Mouse (Mus musculus) kidney, postnatal 14 days (tissue): Measurements from ENCODE around the gene Klrb1c.
"Not testable (repeated sequence)": the region's sequence is repeated elsewhere in the genome, so short reads cannot be mapped to it uniquely, and the experiment has no call there.

ENCODE experiments used
- DNase-seq: peaks from one replicate; pipeline ENCODE4 v3.0.0; 2022; ENCODE audit warnings: mixed read lengths

Klrb1c gene

GRCm38 (mm10) chr6:128789115-128789514 lies at the start of gene Klrb1c:
Klrb1c (minus strand) TSS chr6:128789215.
- DNase-seq: no peak

- DNase-seq: no peak
These were observed 48.7 kb upstream of the Klrb1c start for GRCm38 (mm10) chr6:128837454-128838341.

- DNase-seq: no peak
These were observed 47.9 kb upstream of the Klrb1c start for GRCm38 (mm10) chr6:128836955-128837334.

GRCm38 (mm10) chr6:128836191-128836954 lies 47.4 kb upstream of the Klrb1c start:
- DNase-seq: no peak

- DNase-seq: no peak
These were observed 46.6 kb upstream of the Klrb1c start for GRCm38 (mm10) chr6:128835571-128835970.

GRCm38 (mm10) chr6:128833046-128833445 lies 44.0 kb upstream of the Klrb1c start:
- no peak for DNase-seq

- DNase-seq: no peak
These were observed 40.8 kb upstream of the Klrb1c start for GRCm38 (mm10) chr6:128829837-128830236.

- DNase-seq: no peak
These were observed 37.8 kb upstream of the Klrb1c start for GRCm38 (mm10) chr6:128826781-128827180.

- DNase-seq: no peak
These were observed 37.1 kb upstream of the Klrb1c start, which contains the start of the genes Gm44511 and Klrb1b for GRCm38 (mm10) chr6:128826132-128826531. Gm44511 (minus strand) TSS chr6:128826315. Klrb1b (minus strand) TSS chr6:128826331.

GRCm38 (mm10) chr6:128818083-128818802 lies 29.2 kb upstream of the Klrb1c start:
- DNase-seq: no peak

GRCm38 (mm10) chr6:128808532-128808931 lies 19.5 kb upstream of the Klrb1c start:
- peak; percentile 52 for DNase-seq

GRCm38 (mm10) chr6:128807021-128807420 lies 18.0 kb upstream of the Klrb1c start:
- DNase-seq: no peak

GRCm38 (mm10) chr6:128804823-128805640 lies 16.0 kb upstream of the Klrb1c start:
- peak; percentile 81 for DNase-seq

- DNase-seq: peak; percentile 95
These were observed 14.2 kb upstream of the Klrb1c start for GRCm38 (mm10) chr6:128802999-128803857.

GRCm38 (mm10) chr6:128802557-128802956 lies 13.5 kb upstream of the Klrb1c start:
- DNase-seq: no peak

GRCm38 (mm10) chr6:128800696-128801095 lies 11.7 kb upstream of the Klrb1c start:
- DNase-seq: not testable (repeated sequence)

GRCm38 (mm10) chr6:128799896-128800270 lies 10.9 kb upstream of the Klrb1c start:
- no peak for DNase-seq

GRCm38 (mm10) chr6:128799144-128799895 lies 10.3 kb upstream of the Klrb1c start:
- DNase-seq: peak; percentile 90

GRCm38 (mm10) chr6:128798772-128799143 lies 9.7 kb upstream of the Klrb1c start:
- peak; percentile 82 for DNase-seq
